ENCODE assay signal across 10 mouse cellular contexts in genomic region chr8:94983146-94983545, GRCm38 (mm10). TPM values are rescaled to one million over a fixed set of nuclear protein-coding genes. Genes with fewer than 3 reads are reported as not detected.
A peak's percentile ranks its signal among the peaks of the same experiment; 100 is the strongest.
DNase-seq lines count a peak whose midpoint lies in the region; ATAC-seq and TF ChIP-seq lines count a peak whose summit lies in the region.
"Had no signal": no experiment of that assay in that cellular context is flagged by ENCODE, and none has a peak within 500 bp of the region (broad histone marks: within the 10 kb centered on the region; RNA-seq: fewer than 3 reads in every experiment).

No protein-coding gene starts in this region.

- no peak for TF ChIP-seq CTCF in lung, postnatal 0 days (IDR thresholded peaks at IDR 0.05)

- 17% methylated on average over 5 of the region's 5 CpGs for WGBS in forebrain, embryonic 11.5 days
- 13% methylated on average over 5 of the region's 5 CpGs for WGBS in forebrain, embryonic 16.5 days
- 11% methylated on average over 5 of the region's 5 CpGs for WGBS in lung, postnatal 0 days
- 18% methylated on average over 5 of the region's 5 CpGs for WGBS in limb, embryonic 15.5 days
- 14% methylated on average over 5 of the region's 5 CpGs for WGBS in stomach, embryonic 15.5 days

- H3K27ac ChIP-seq in forebrain, embryonic 11.5 days (ENCODE audit: low read depth, low read length), result 0 out of 2 replicates have a peak overlapping the region, but pooled peaks have one; percentile 12
- no peak overlapping the region for H3K27ac ChIP-seq in forebrain, embryonic 16.5 days (ENCODE audit: low read length)
- H3K27ac ChIP-seq in lung, postnatal 0 days (ENCODE audit: low read length), result no peak overlapping the region
- 0 out of 2 replicates have a peak overlapping the region, but pooled peaks have one; percentile 29 for H3K27ac ChIP-seq in limb, embryonic 15.5 days
- peak overlapping the region; percentile 48; the same call in 1 of the 2 replicates for H3K27ac ChIP-seq in stomach, embryonic 15.5 days

- no peaks in the 10 kb centered on the region for H3K36me3 ChIP-seq in forebrain, embryonic 11.5 days (ENCODE audit: control insufficient read depth, insufficient read depth, low read length)
- H3K36me3 ChIP-seq in forebrain, embryonic 16.5 days (ENCODE audit: control insufficient read depth, insufficient read depth), result no peaks in the 10 kb centered on the region
- H3K36me3 ChIP-seq in lung, postnatal 0 days (ENCODE audit: insufficient read depth, low read length), result no peaks in the 10 kb centered on the region
- no peaks in the 10 kb centered on the region for H3K36me3 ChIP-seq in limb, embryonic 15.5 days
- no peaks in the 10 kb centered on the region; the same call in 1 of the 2 replicates for H3K36me3 ChIP-seq in stomach, embryonic 15.5 days

- H3K27me3 ChIP-seq in forebrain, embryonic 11.5 days (ENCODE audit: control insufficient read depth, insufficient read depth, low read length), result no peaks in the 10 kb centered on the region
- H3K27me3 ChIP-seq in forebrain, embryonic 16.5 days (replicated peaks; ENCODE audit: control insufficient read depth, insufficient read depth, low read length), result no peaks in the 10 kb centered on the region
- no peaks in the 10 kb centered on the region for H3K27me3 ChIP-seq in lung, postnatal 0 days (replicated peaks; ENCODE audit: insufficient read depth, low read length)
- H3K27me3 ChIP-seq in limb, embryonic 15.5 days, result 0 out of 2 replicates have a peak, but pooled peaks cover 2% of the 10 kb centered on the region
- H3K27me3 ChIP-seq in stomach, embryonic 15.5 days (replicated peaks), result 0 out of 2 replicates have a peak, but pooled peaks cover 4% of the 10 kb centered on the region

- no peak overlapping the region for H3K9ac ChIP-seq in forebrain, embryonic 11.5 days (ENCODE audit: low read length)
- H3K9ac ChIP-seq in forebrain, embryonic 16.5 days (replicated peaks; ENCODE audit: low read depth, low read length), result no peak overlapping the region
- no peak overlapping the region for H3K9ac ChIP-seq in lung, postnatal 0 days (replicated peaks; ENCODE audit: low read depth)
- H3K9ac ChIP-seq in limb, embryonic 15.5 days, result no peak overlapping the region
- H3K9ac ChIP-seq in stomach, embryonic 15.5 days, result no peak overlapping the region

- H3K4me3 ChIP-seq in forebrain, embryonic 11.5 days (ENCODE audit: low read depth, low read length), result no peak overlapping the region
- H3K4me3 ChIP-seq in forebrain, embryonic 16.5 days (replicated peaks; ENCODE audit: low read length), result no peak overlapping the region
- no peak overlapping the region for H3K4me3 ChIP-seq in lung, postnatal 0 days (ENCODE audit: low read depth, low read length)
- H3K4me3 ChIP-seq in limb, embryonic 15.5 days, result no peak overlapping the region
- no peak overlapping the region for H3K4me3 ChIP-seq in stomach, embryonic 15.5 days (replicated peaks)

- peak; percentile 35; the same call in 1 of the 2 replicates for ATAC-seq in forebrain, embryonic 11.5 days (replicated peaks; ENCODE audit: low FRiP score)
- ATAC-seq in forebrain, embryonic 16.5 days, result no peak
- ATAC-seq in lung, postnatal 0 days, result peak; percentile 2; the same call in 1 of the 2 replicates
- no peak for ATAC-seq in limb, embryonic 15.5 days (ENCODE audit: insufficient number of reproducible peaks, low FRiP score, low TSS enrichment, low read depth)
- no peak for ATAC-seq in stomach, embryonic 15.5 days (ENCODE audit: insufficient read depth, low FRiP score, low read depth)
- no peak for ATAC-seq in inflammation-experienced regulatory T-cells, adult 6 months

- no peak overlapping the region for H3K4me2 ChIP-seq in forebrain, embryonic 11.5 days (ENCODE audit: low read depth, low read length, severe bottlenecking)
- H3K4me2 ChIP-seq in forebrain, embryonic 16.5 days (ENCODE audit: low read length), result no peak overlapping the region
- H3K4me2 ChIP-seq in lung, postnatal 0 days (replicated peaks; ENCODE audit: low read depth, low read length), result no peak overlapping the region
- no peak overlapping the region for H3K4me2 ChIP-seq in limb, embryonic 15.5 days
- 0 out of 2 replicates have a peak overlapping the region, but pooled peaks have one; percentile 5 for H3K4me2 ChIP-seq in stomach, embryonic 15.5 days

- peaks cover 32% of the 10 kb centered on the region for H3K4me1 ChIP-seq in forebrain, embryonic 11.5 days (replicated peaks; ENCODE audit: control insufficient read depth, insufficient read depth, low read length)
- H3K4me1 ChIP-seq in forebrain, embryonic 16.5 days (replicated peaks; ENCODE audit: control insufficient read depth, insufficient read depth, low read length), result peaks cover 58% of the 10 kb centered on the region
- peaks cover 7% of the 10 kb centered on the region; the same call in 1 of the 2 replicates for H3K4me1 ChIP-seq in lung, postnatal 0 days (ENCODE audit: insufficient read depth, low read depth, low read length)
- H3K4me1 ChIP-seq in limb, embryonic 15.5 days, result peaks cover 37% of the 10 kb centered on the region
- peaks cover 49% of the 10 kb centered on the region for H3K4me1 ChIP-seq in stomach, embryonic 15.5 days

- TF ChIP-seq EP300 in lung, postnatal 0 days (IDR thresholded peaks at IDR 0.05), result no peak

- no peak for DNase-seq in forebrain, embryonic 11.5 days (ENCODE audit: low spot score)
- no peak for DNase-seq in lung, postnatal 0 days (ENCODE audit: low spot score)
- DNase-seq in lung, adult 18-20 months, result no peak
- DNase-seq in layer of hippocampus, adult 18-20 months (ENCODE audit: low spot score in 2 of 2), result no peak

- no peaks in the 10 kb centered on the region for H3K9me3 ChIP-seq in forebrain, embryonic 11.5 days (ENCODE audit: control insufficient read depth, low read length)
- no peaks in the 10 kb centered on the region for H3K9me3 ChIP-seq in forebrain, embryonic 16.5 days (ENCODE audit: control insufficient read depth, low read length)
- H3K9me3 ChIP-seq in lung, postnatal 0 days (ENCODE audit: low read length), result no peaks in the 10 kb centered on the region
- no peaks in the 10 kb centered on the region for H3K9me3 ChIP-seq in limb, embryonic 15.5 days
- H3K9me3 ChIP-seq in stomach, embryonic 15.5 days, result no peaks in the 10 kb centered on the region

RNA-seq across cellular contexts. Expression of gene Adgrg1, which starts 8.6 kb away (rescaled TPM):
- polyA plus RNA-seq in forebrain, embryonic 11.5 days (2014; fragmentation: Nextera tagmentation; extraction: Ambion mirVana), result 177 and 184 TPM in 2 replicates
- 132 and 152 TPM in 2 replicates for polyA plus RNA-seq in forebrain, embryonic 16.5 days (2015; fragmentation: Nextera tagmentation; extraction: Ambion mirVana)
- 33.9 and 39.0 TPM in 2 replicates for polyA plus RNA-seq in lung, postnatal 0 days (2015; fragmentation: Nextera tagmentation; extraction: Ambion mirVana)
- polyA plus RNA-seq in limb, embryonic 15.5 days (2015; fragmentation: Nextera tagmentation; extraction: Ambion mirVana), result 23.2 and 25.0 TPM in 2 replicates
- polyA plus RNA-seq in stomach, embryonic 15.5 days (2015; fragmentation: Nextera tagmentation; extraction: Ambion mirVana), result 42.7 and 47.9 TPM in 2 replicates
- total RNA-seq in layer of hippocampus, adult 18-20 months (2021), result 100 to 1,000 TPM; 100 to 108 TPM
- polyA plus RNA-seq in inflammation-experienced regulatory T-cells, adult 6 months (2017; shearing (Covaris generic)), result 1 to 10 TPM in 2 of 3 experiments, under 1 TPM in 1; 0.52 to 5.5 (median 4.5) TPM

RNA-seq across cellular contexts. Expression of gene Adgrg3, which starts 34.3 kb away (rescaled TPM):
- polyA plus RNA-seq in forebrain, embryonic 11.5 days (2014; fragmentation: Nextera tagmentation; extraction: Ambion mirVana), result 2.9 and 3.2 TPM in 2 replicates
- 0.93 and 1.1 TPM in 2 replicates for polyA plus RNA-seq in forebrain, embryonic 16.5 days (2015; fragmentation: Nextera tagmentation; extraction: Ambion mirVana)
- 4.8 and 5.3 TPM in 2 replicates for polyA plus RNA-seq in lung, postnatal 0 days (2015; fragmentation: Nextera tagmentation; extraction: Ambion mirVana)
- 3.6 and 3.7 TPM in 2 replicates for polyA plus RNA-seq in limb, embryonic 15.5 days (2015; fragmentation: Nextera tagmentation; extraction: Ambion mirVana)
- 3.1 and 3.6 TPM in 2 replicates for polyA plus RNA-seq in stomach, embryonic 15.5 days (2015; fragmentation: Nextera tagmentation; extraction: Ambion mirVana)
- total RNA-seq in layer of hippocampus, adult 18-20 months (2021), result under 1 TPM in 1 of 2 experiments, not detected in 1; 0.48 TPM
- polyA plus RNA-seq in inflammation-experienced regulatory T-cells, adult 6 months (2017; shearing (Covaris generic)), result under 1 TPM in 2 of 3 experiments, not detected in 1; 0.24 to 0.26 TPM

RNA-seq across cellular contexts. Expression of gene Adgrg5, which starts 59.7 kb away (rescaled TPM):
- polyA plus RNA-seq in forebrain, embryonic 11.5 days (2014; fragmentation: Nextera tagmentation; extraction: Ambion mirVana), result 0.12 and 0.20 TPM in 2 replicates
- polyA plus RNA-seq in forebrain, embryonic 16.5 days (2015; fragmentation: Nextera tagmentation; extraction: Ambion mirVana), result not detected in 2 replicates
- 0.19 and 0.31 TPM in 2 replicates for polyA plus RNA-seq in lung, postnatal 0 days (2015; fragmentation: Nextera tagmentation; extraction: Ambion mirVana)
- polyA plus RNA-seq in limb, embryonic 15.5 days (2015; fragmentation: Nextera tagmentation; extraction: Ambion mirVana), result 0.22 TPM in 1 of 2 replicates, not detected in the other
- polyA plus RNA-seq in stomach, embryonic 15.5 days (2015; fragmentation: Nextera tagmentation; extraction: Ambion mirVana), result 0.59 and 0.65 TPM in 2 replicates
- under 1 TPM in 1 of 2 experiments, not detected in 1; 0.10 TPM for total RNA-seq in layer of hippocampus, adult 18-20 months (2021)
- 1 to 10 TPM; 1.8 to 4.3 (median 4.1) TPM for polyA plus RNA-seq in inflammation-experienced regulatory T-cells, adult 6 months (2017; shearing (Covaris generic))
- total RNA-seq: hematopoietic stem cell, adult 5-6 weeks; left cerebral cortex, postnatal 14 days had no signal

Comparison
In these comparisons a context has a peak if more than half of its experiments do, and no peak if none do; other contexts are left out.
1. ATAC-seq: peak in forebrain, embryonic 11.5 days (single experiment) and lung, postnatal 0 days (single experiment); none in forebrain, embryonic 16.5 days (single experiment), limb, embryonic 15.5 days (single experiment), stomach, embryonic 15.5 days (single experiment) and inflammation-experienced regulatory T-cells, adult 6 months (single experiment).
2. H3K27ac ChIP-seq: peak in forebrain, embryonic 11.5 days (single experiment), limb, embryonic 15.5 days (single experiment) and stomach, embryonic 15.5 days (single experiment); none in forebrain, embryonic 16.5 days (single experiment) and lung, postnatal 0 days (single experiment).